Mouse (Mus musculus): Measurements from ENCODE around the gene Hist1h3f. TPM values are rescaled to one million over a fixed set of nuclear protein-coding genes. Genes with fewer than 3 reads are reported as not detected.
"Not testable (repeated sequence)": the region's sequence is repeated elsewhere in the genome, so short reads cannot be mapped to it uniquely, and the experiment has no call there.

Hist1h3f gene
- polyA plus RNA-seq, 1 experiment from 2014 or later = 0.25 TPM

DNA sequence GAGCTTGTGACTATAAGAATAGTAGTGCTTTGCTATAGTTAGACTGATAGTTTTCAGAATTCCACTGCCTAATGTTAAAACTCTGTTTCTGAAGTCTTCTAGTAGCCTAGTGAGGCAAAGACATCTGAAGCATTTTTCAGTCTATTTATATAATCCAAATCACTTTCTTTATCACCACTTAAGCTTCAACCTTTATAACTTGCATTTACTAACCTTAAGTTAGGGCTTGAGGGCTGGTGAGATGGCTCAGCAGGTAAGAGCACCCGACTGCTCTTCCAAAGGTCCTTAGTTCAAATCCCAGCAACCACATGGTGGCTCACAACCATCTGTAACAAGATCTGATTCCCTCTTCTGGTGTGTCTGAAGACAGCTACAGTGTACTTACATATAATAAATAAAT is 4.0 kb upstream of the Hist1h3f start:
- not testable (repeated sequence) for H3K27ac ChIP-seq; H3K4me3 ChIP-seq; H3K9ac ChIP-seq; H3K36me3 ChIP-seq; H3K9me3 ChIP-seq (replicated peaks); H3K27me3 ChIP-seq; H3K4me2 ChIP-seq; ATAC-seq (replicated peaks; ENCODE audit: insufficient number of reproducible peaks, insufficient read depth, low FRiP score, low read depth)
- H3K4me1 ChIP-seq (replicated peaks) = peaks cover 16% of the 10 kb centered on the region
- WGBS = 47% methylated on average over 1 of the region's 1 CpGs

DNA sequence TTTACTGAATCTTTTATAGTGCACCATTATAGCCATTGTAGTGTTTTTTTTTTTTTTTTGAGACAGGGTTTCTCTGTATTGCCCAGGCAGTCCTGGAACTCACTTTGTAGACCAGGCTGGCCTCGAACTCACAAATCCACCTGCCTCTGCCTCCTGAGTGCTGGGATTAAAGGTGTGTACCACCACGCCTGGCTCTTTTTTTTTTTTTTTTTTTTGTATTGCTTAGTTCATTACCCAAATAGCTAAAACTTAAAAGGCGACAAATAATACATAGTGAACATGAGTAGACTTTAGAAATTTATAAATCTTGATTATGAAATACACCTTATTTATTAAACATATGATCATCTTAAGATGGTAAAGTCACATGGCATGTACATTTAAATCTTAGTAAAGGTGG is 2.4 kb upstream of the Hist1h3f start:
- 74% methylated on average over 3 of the region's 3 CpGs for WGBS
- Histone ChIP-seq H3K4me1 (replicated peaks) (peaks cover 11% of the 10 kb centered on the region), H3K27ac (no peak overlapping the region), H3K36me3 (no peaks in the 10 kb centered on the region), H3K9me3 (replicated peaks) (no peaks in the 10 kb centered on the region), H3K4me2 (no peak overlapping the region), H3K27me3 (no peaks in the 10 kb centered on the region), H3K4me3 (no peak overlapping the region), H3K9ac (no peak overlapping the region)
- ATAC-seq (replicated peaks; ENCODE audit: insufficient number of reproducible peaks, insufficient read depth, low FRiP score, low read depth) = no peak

DNA sequence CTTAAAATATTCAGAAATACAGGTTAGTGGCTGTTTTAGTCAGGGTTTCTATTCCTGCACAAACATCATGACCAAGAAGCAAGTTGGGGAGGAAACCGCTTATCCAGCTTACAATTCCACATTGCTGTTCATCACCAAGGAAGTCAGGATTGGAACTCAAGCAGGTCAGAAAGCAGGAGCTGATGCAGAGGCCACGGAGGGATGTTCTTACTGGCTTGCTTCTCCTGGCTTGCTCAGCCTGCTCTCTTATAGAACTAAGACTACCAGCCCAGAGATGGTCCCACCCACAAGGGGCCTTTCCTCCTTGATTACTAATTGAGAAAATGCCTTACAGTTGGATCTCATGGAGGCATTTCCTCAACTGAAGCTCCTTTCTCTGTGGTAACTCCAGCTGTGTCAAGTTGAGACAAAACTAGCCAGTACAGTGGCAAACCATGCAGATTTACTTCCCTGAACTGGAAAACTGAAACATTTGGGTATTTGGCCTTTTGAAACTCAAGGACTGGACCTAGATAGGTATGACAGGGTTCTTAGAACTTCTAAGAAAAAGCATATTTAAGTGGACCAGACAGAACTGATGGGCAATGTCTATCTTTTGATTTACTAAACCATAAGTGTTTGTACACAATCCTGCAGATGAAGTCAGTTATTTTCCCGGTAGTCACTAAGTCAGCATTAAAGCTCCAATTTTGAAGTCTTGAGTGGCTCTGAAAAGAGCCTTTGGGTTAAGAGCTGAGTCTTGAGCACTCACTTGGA is 1.4 kb upstream of the Hist1h3f start:
- H3K9me3 ChIP-seq (replicated peaks); H3K27me3 ChIP-seq; H3K36me3 ChIP-seq; ATAC-seq (replicated peaks; ENCODE audit: insufficient number of reproducible peaks, insufficient read depth, low FRiP score, low read depth); H3K4me1 ChIP-seq (replicated peaks): not testable (repeated sequence)
- Histone ChIP-seq H3K9ac (peak overlapping the region; percentile 52), H3K4me3 (peak overlapping the region; percentile 58), H3K4me2 (peak overlapping the region; percentile 77), H3K27ac (peak overlapping the region; percentile 87)
- 19% methylated on average over 3 of the region's 3 CpGs for WGBS

DNA sequence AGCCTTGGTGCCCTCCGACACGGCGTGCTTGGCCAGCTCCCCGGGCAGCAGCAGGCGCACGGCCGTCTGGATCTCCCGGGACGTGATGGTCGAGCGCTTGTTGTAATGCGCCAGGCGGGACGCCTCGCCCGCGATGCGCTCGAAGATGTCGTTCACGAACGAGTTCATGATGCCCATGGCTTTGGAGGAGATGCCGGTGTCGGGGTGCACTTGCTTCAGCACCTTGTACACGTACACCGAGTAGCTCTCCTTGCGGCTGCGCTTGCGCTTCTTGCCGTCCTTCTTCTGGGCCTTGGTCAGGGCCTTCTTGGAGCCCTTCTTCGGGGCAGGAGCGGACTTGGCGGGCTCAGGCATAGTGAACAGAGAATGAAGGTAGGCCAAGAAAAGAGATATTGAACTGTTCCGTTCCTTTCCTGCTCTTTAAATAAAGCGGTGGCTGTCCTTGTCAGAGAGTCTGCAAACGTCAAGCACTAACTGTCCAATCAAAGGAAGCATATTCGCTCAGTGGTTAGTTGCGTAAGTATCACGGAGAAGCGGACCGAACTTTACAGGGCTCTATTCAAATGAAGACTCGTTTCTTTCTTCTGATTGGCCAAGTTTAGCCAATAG is 749 bp upstream of the Hist1h3f start, which contains the start of gene Hist1h2bh:
TSS of gene Hist1h2bh (minus strand) at position 394 of the 609 bp plus-strand sequence.
- H3K27me3 ChIP-seq = not testable (repeated sequence)
- under 1% methylated on average over 39 of the region's 42 CpGs for WGBS

DNA sequence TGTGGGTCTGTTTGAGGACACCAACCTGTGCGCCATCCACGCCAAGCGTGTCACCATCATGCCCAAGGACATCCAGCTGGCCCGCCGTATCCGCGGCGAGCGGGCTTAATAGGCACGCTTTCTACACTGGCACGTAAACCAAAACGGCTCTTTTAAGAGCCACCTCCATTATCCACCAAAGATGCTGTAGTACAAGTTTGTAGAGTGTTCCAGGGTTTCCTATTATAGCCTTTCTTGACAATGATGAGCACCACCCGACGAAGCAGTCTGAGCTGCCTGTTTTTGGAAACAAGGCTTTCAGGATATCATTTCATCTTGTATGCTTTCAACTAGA is 902 bp downstream of the Hist1h3f start:
- H3K4me1 ChIP-seq (replicated peaks); H3K9me3 ChIP-seq (replicated peaks); H3K27me3 ChIP-seq; H3K36me3 ChIP-seq: not testable (repeated sequence)
- Histone ChIP-seq H3K4me2 (peak overlapping the region; percentile 77), H3K4me3 (peak overlapping the region; percentile 58), H3K27ac (peak overlapping the region; percentile 92), H3K9ac (0 out of 2 replicates have a peak overlapping the region, but pooled peaks have one; percentile 33)
- WGBS = 0% methylated on average over 14 of the region's 14 CpGs
- ATAC-seq (replicated peaks; ENCODE audit: insufficient number of reproducible peaks, insufficient read depth, low FRiP score, low read depth) = peak; percentile 5; the same call in 1 of the 2 replicates

More for the DNA sequence above, 749 bp upstream of the Hist1h3f start, which contains the start of gene Hist1h2bh:
- Histone ChIP-seq H3K27ac (peak within 1 kb of the TSS; percentile 92), H3K4me3 (peak within 1 kb of the TSS; percentile 58), H3K4me2 (peak within 1 kb of the TSS; percentile 77), H3K9ac (peak within 1 kb of the TSS; percentile 53)
- not testable (repeated sequence) for H3K36me3 ChIP-seq; H3K4me1 ChIP-seq (replicated peaks); H3K9me3 ChIP-seq (replicated peaks)
- peak; percentile 91 for ATAC-seq (replicated peaks; ENCODE audit: insufficient number of reproducible peaks, insufficient read depth, low FRiP score, low read depth)

DNA sequence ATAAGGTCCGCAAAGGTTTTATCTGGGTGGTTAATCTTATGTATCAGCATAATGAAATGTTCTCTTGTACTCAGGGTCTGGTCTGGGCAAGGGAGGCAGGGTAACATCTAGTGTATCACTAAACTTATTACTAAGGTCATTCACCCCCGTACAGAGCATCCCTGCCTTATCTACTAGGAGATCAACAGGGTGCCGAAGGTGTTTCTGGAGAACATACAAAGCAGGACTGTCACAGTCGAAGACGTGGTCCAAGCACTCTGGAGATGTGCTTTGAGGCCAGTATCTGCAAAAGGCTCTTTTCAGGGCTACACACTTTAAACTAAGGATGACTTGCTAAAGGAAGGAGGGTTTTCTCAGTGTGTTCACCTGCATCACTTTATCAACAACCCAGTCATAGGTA is 2.8 kb downstream of the Hist1h3f start:
- no peak for ATAC-seq (replicated peaks; ENCODE audit: insufficient number of reproducible peaks, insufficient read depth, low FRiP score, low read depth)

DNA sequence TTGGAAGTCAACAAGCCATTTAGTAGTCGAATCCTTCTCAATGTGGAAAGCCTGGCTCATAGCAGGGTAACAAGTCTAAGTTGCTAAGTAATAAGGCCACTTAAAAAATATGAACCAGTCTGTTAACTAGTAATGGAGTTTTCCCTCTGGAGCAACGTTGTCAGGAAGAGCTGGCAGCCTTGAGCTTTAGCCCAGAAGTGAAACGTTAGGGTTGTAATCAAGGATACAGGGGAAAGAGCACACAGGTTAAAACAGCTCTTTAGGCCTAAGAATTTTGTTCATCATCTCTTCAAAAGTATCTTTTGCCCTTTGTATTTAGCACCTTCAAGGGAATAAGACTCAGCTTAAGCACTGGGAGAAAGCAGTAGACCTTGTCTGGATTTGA is 6.9 kb downstream of the Hist1h3f start:
- 6% methylated on average over 3 of the region's 3 CpGs for WGBS
- Histone ChIP-seq H3K27ac (peak overlapping the region; percentile 91), H3K36me3 (no peaks in the 10 kb centered on the region), H3K4me3 (peak overlapping the region; percentile 53), H3K4me1 (replicated peaks) (peaks cover 18% of the 10 kb centered on the region), H3K4me2 (peak overlapping the region; percentile 75), H3K9ac (peak overlapping the region; percentile 57), H3K27me3 (no peaks in the 10 kb centered on the region), H3K9me3 (replicated peaks) (no peaks in the 10 kb centered on the region)
- no peak for ATAC-seq (replicated peaks; ENCODE audit: insufficient number of reproducible peaks, insufficient read depth, low FRiP score, low read depth)

More for the DNA sequence above, 2.8 kb downstream of the Hist1h3f start:
- Histone ChIP-seq H3K4me3 (no peak overlapping the region), H3K27me3 (no peaks in the 10 kb centered on the region), H3K27ac (no peak overlapping the region), H3K4me2 (no peak overlapping the region), H3K9me3 (replicated peaks) (no peaks in the 10 kb centered on the region), H3K9ac (no peak overlapping the region), H3K36me3 (no peaks in the 10 kb centered on the region), H3K4me1 (replicated peaks) (peaks cover 13% of the 10 kb centered on the region)
- WGBS = 61% methylated on average over 5 of the region's 5 CpGs

DNA sequence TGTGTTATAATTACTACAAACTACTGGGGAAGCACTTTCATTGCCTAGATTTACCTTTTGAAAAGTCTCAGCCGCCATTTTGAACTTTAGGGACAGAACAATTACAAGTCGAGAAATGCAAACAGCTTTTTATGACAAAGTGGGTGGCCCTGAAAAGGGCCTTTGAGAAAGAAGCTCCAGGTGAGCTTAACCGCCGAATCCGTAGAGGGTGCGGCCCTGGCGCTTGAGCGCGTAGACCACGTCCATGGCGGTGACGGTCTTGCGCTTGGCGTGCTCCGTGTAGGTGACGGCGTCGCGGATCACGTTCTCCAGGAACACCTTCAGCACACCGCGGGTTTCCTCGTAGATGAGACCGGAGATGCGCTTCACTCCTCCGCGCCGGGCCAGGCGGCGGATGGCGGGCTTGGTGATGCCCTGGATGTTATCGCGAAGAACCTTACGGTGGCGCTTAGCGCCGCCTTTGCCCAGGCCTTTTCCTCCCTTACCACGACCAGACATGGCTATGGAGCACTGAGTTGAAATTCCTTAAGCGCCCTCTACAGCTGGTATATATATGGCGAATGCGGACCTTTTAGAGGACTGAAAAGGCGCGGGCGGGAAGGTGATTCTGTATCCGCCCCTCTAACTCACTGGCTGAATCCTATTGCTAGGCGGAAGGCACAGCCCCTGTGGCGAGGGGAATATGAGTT is 7.4 kb downstream of the Hist1h3f start, which contains the start of gene Hist1h4f:
TSS of gene Hist1h4f (minus strand) at position 503 of the 689 bp plus-strand sequence.
- peak within 1 kb of the TSS; percentile 91 for H3K27ac ChIP-seq
- peak; percentile 84 for ATAC-seq (replicated peaks; ENCODE audit: insufficient number of reproducible peaks, insufficient read depth, low FRiP score, low read depth)
- H3K9me3 ChIP-seq (replicated peaks); H3K27me3 ChIP-seq; H3K36me3 ChIP-seq: not testable (repeated sequence)
- peak within 1 kb of the TSS; percentile 57 for H3K9ac ChIP-seq
- H3K4me1 ChIP-seq (replicated peaks) = peaks cover 18% of the 10 kb centered on the region
- H3K4me3 ChIP-seq = peak within 1 kb of the TSS; percentile 53
- WGBS = under 1% methylated on average over 47 of the region's 47 CpGs
- H3K4me2 ChIP-seq = peak within 1 kb of the TSS; percentile 75

DNA sequence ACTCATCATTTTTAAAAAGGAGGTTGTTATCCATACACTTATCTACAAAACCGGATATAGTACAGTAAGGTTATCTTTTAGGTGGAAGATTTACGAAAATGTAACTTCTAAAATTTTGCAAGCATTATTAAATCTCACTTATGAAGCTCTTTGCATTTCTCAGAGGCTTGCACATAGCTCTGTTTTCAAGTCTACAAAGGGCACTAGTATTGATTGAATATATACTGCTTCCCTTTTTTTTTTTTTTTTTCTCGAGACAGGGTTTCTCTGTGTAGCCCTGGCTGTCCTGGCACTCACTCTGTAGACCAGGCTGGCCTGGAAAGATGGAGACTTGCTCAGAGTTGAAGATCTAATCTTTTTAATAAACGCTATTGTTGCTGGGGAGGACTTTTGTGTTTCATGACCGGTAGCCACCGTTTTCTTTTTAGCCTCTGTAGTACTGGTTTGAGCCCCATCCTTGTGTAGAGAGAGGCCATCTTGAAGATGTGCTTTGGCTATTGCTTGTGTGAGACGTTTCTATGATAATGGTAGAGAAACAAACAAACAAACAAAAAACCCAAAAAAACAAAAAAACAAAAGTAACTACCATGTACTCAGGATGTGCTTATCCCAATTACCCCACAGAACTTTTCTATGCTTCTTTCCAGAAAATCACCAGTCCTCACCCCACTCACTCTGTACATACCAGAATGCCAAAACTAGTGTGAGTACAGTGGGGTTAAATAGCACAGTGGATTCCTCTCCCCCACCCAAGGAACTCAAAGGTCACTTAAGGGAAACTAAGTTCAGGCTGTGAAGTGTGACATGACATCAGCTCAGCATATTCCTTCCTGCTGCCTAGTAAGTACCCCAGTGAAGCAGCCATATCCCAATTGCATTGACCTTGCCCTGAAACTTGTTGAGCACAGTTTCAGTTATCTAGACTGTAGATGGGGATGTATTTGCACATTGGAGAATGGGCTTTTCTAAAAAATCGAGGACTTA is 8.4 kb downstream of the Hist1h3f start:
- Histone ChIP-seq H3K27ac (peak overlapping the region; percentile 91), H3K9ac (no peak overlapping the region), H3K36me3 (no peaks in the 10 kb centered on the region), H3K4me3 (peak overlapping the region; percentile 53), H3K4me1 (replicated peaks) (peaks cover 21% of the 10 kb centered on the region), H3K27me3 (no peaks in the 10 kb centered on the region), H3K4me2 (peak overlapping the region; percentile 75), H3K9me3 (replicated peaks) (no peaks in the 10 kb centered on the region)
- ATAC-seq (replicated peaks; ENCODE audit: insufficient number of reproducible peaks, insufficient read depth, low FRiP score, low read depth) = no peak
- WGBS = 44% methylated on average over 8 of the region's 8 CpGs

DNA sequence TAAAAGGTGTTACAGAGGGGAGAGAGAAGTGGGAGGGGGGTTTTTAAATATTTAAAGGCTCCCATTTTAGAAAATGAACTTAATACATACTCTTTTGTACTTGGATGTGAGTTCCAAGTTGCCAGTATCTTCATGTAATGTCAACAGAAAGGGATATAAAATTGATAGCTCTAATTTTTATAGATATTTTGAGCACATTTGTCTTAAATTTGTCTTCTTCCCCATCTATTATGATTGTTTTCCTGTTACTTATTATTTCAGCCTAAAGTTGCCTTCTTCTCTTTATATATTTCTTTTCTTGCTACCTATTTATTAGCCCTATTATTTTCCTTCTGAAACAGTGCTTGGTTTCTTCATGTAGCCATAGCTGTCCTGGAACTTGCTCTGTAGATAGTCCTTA is 9.1 kb downstream of the Hist1h3f start, which contains the start of gene Hist1h1d:
TSS of gene Hist1h1d (plus strand) at position 301 of the 400 bp plus-strand sequence.
- Histone ChIP-seq H3K9me3 (replicated peaks) (no peaks in the 10 kb centered on the region), H3K27me3 (no peaks in the 10 kb centered on the region), H3K36me3 (no peaks in the 10 kb centered on the region), H3K4me1 (replicated peaks) (peaks cover 21% of the 10 kb centered on the region), H3K27ac (peak within 1 kb of the TSS; percentile 97), H3K9ac (0 out of 2 replicates have a peak within 1 kb of the TSS, but pooled peaks have one; percentile 86), H3K4me2 (peak within 1 kb of the TSS; percentile 95), H3K4me3 (no peak within 1 kb of the TSS)
- ATAC-seq (replicated peaks; ENCODE audit: insufficient number of reproducible peaks, insufficient read depth, low FRiP score, low read depth) = no peak
